Mouse (Mus musculus): Measurements from ENCODE around the gene Rundc1. TPM values are rescaled to one million over a fixed set of nuclear protein-coding genes. Genes with fewer than 3 reads are reported as not detected.
A peak's percentile ranks its signal among the peaks of the same experiment; 100 is the strongest.

The Rundc1 gene
- total and polyA plus RNA-seq, 3 experiments: 6.8 to 13.5 (median 10.7) TPM

DNA sequence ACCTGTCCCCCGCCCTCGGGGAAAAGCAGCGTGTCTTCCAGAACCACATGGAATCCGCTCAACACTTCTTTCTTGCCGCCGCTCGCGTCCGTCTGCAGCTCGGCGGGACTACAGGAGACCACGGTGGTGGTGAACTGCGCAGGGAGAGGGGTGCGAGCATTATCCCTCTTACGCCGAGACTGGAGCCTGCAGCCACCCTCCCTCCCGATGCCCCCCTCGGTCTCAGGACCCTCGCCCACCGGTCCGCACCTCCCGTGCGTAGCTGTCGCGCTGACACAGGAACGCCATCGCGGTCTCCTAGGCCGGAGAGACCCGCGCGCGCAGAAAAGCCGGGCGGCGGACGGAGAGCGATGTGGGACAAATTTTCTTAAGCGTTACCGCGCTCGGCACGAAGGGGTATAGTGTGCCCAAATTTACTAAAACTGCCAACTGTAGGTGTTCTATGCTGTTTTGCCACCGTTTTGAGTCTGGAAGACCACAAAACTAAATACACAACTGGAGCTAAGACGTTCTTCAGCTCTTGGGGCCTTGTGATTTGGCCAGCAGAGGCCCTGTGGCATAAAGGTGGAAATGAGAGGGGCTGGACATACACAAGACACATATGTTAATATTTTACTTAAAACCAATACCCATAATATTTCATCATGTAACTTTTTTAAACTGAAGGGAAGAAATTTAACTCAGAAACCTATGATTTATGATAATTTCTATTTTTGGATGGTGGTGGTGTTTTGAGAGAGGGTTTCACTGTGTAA lies 7.6 kb upstream of the Rundc1 start, which contains the start of gene Aarsd1 (continued):
- TF ChIP-seq IRF4 (IDR thresholded peaks at IDR 0.05; ENCODE audit: low read depth, low read length): peak; percentile 34; the same call in 1 of the 2 replicates

- Histone ChIP-seq H3K9ac (ENCODE audit: insufficient read depth, low read depth) (no peak overlapping the region), H3K4me2 (ENCODE audit: insufficient read depth, low read depth, poor library complexity, severe bottlenecking) (no peak overlapping the region), H3K4me1 (ENCODE audit: control insufficient read depth in 1 of 2, insufficient read depth in 2 of 2) (peaks cover 3 to 33% of the 10 kb centered on the region in 2 experiments), H3K27me3 (replicated peaks) (no peaks in the 10 kb centered on the region), H3K27ac (ENCODE audit: insufficient read depth, low read depth) (no peak overlapping the region), H3K9me3 (replicated peaks; ENCODE audit: low read length) (no peaks in the 10 kb centered on the region), H3K36me3 (replicated peaks in 1 of 2; ENCODE audit: control insufficient read depth in 1 of 2, insufficient read depth in 1 of 2, low read length in 1 of 2) (peaks cover 0 to 7% of the 10 kb centered on the region in 2 experiments), H3K79me2 (replicated peaks; ENCODE audit: control insufficient read depth, extremely low read depth, insufficient read depth, poor library complexity, severe bottlenecking) (peaks cover 12% of the 10 kb centered on the region), H3K4me3 (replicated peaks in 1 of 3; ENCODE audit: low read depth in 2 of 3, low read length in 2 of 3, poor library complexity in 1 of 3) (no peak overlapping the region)
- TF ChIP-seq MEF2A (IDR thresholded peaks at IDR 0.05; ENCODE audit: borderline replicate concordance, low read depth, low read length): no peak
- no peak for TF ChIP-seq MYC (IDR thresholded peaks at IDR 0.05; ENCODE audit: low read depth, low read length)
- no peak for TF ChIP-seq ZKSCAN1 (IDR thresholded peaks at IDR 0.05; ENCODE audit: borderline replicate concordance, low read depth, low read length)
- no peak for TF ChIP-seq GABPA (IDR thresholded peaks at IDR 0.05; ENCODE audit: insufficient replicate concordance, low read depth, low read length)
- no peak for TF ChIP-seq SIN3A (IDR thresholded peaks at IDR 0.05; ENCODE audit: low read length)
- no peak for TF ChIP-seq ZNF384 (IDR thresholded peaks at IDR 0.05; ENCODE audit: low read depth, low read length)
- TF ChIP-seq ZC3H11A (IDR thresholded peaks at IDR 0.05; ENCODE audit: low read depth, low read length): no peak
- TF ChIP-seq HCFC1 (IDR thresholded peaks at IDR 0.05; ENCODE audit: low read depth, low read length): no peak
- DNase-seq (ENCODE audit: extremely low read depth): no peak
- in situ Hi-C loops (cut with MboI; ENCODE audit: low pct_ligation_motif_present, low pct_unique_long_range_greater_than_20kb, low sequenced_read_pairs) (no loop called here), dilution Hi-C loops (cut with MboI; ENCODE audit: extremely low pct_ligation_motif_present, extremely low pct_unique_long_range_greater_than_20kb, low sequenced_read_pairs) (no loop called here)
Measured at GRCm38 (mm10) chr11:101418991-101419390, 5.9 kb upstream of the Rundc1 start.

- peaks cover 7 to 39% of the 10 kb centered on the region in 2 experiments for H3K4me1 ChIP-seq (ENCODE audit: control insufficient read depth in 1 of 2, insufficient read depth in 2 of 2)
- dilution Hi-C loops (cut with MboI; ENCODE audit: extremely low pct_ligation_motif_present, extremely low pct_unique_long_range_greater_than_20kb, low sequenced_read_pairs): no loop called here
- no peak overlapping the region for H3K4me3 ChIP-seq (replicated peaks in 1 of 3; ENCODE audit: low read depth in 2 of 3, low read length in 2 of 3, poor library complexity in 1 of 3)
- H3K9me3 ChIP-seq (replicated peaks; ENCODE audit: low read length): no peaks in the 10 kb centered on the region
- peaks cover 0 to 4% of the 10 kb centered on the region in 2 experiments for H3K36me3 ChIP-seq (replicated peaks in 1 of 2; ENCODE audit: control insufficient read depth in 1 of 2, insufficient read depth in 1 of 2, low read length in 1 of 2)
- H3K27ac ChIP-seq (ENCODE audit: insufficient read depth, low read depth): no peak overlapping the region
- peaks cover 12% of the 10 kb centered on the region for H3K79me2 ChIP-seq (replicated peaks; ENCODE audit: control insufficient read depth, extremely low read depth, insufficient read depth, poor library complexity, severe bottlenecking)
- no peak overlapping the region for H3K9ac ChIP-seq (ENCODE audit: insufficient read depth, low read depth)
- no peaks in the 10 kb centered on the region for H3K27me3 ChIP-seq (replicated peaks)
- DNase-seq (ENCODE audit: extremely low read depth): peak; percentile 59
- in situ Hi-C loops (cut with MboI; ENCODE audit: low pct_ligation_motif_present, low pct_unique_long_range_greater_than_20kb, low sequenced_read_pairs): no loop called here
- no peak overlapping the region for H3K4me2 ChIP-seq (ENCODE audit: insufficient read depth, low read depth, poor library complexity, severe bottlenecking)
- TF ChIP-seq ETS1 (conservative IDR thresholded peaks at IDR 0.05; ENCODE audit: low read depth, low read length) (no peak; the same call in 1 of the 2 replicates), POLR2A (IDR thresholded peaks at IDR 0.05; ENCODE audit: low read depth, low read length) (no peak), RAD21 (IDR thresholded peaks at IDR 0.05; ENCODE audit: low read depth, low read length) (peak; percentile 27), JUN (IDR thresholded peaks at IDR 0.05; ENCODE audit: insufficient read depth, low read depth, low read length) (no peak), ELF1 (IDR thresholded peaks at IDR 0.05; ENCODE audit: low read depth, low read length) (peak; percentile 42; the same call in 1 of the 2 replicates), SMC3 (IDR thresholded peaks at IDR 0.05; ENCODE audit: low read depth, low read length) (peak; percentile 59), USF1 (IDR thresholded peaks at IDR 0.05; ENCODE audit: low read depth, low read length) (no peak), POLR2AphosphoS2 (IDR thresholded peaks at IDR 0.05; ENCODE audit: low read depth, low read length) (no peak), TBP (conservative IDR thresholded peaks at IDR 0.05; ENCODE audit: low read depth, low read length) (no peak), MAZ (IDR thresholded peaks at IDR 0.05; ENCODE audit: low read depth, low read length) (peak; percentile 55; the same call in 1 of the 2 replicates), MXI1 (IDR thresholded peaks at IDR 0.05; ENCODE audit: low read depth, low read length) (no peak), SIN3A (IDR thresholded peaks at IDR 0.05; ENCODE audit: low read length) (peak; percentile 19; the same call in 1 of the 2 replicates), CHD2 (IDR thresholded peaks at IDR 0.05; ENCODE audit: low read length) (0 out of 2 replicates have a peak, but pooled peaks have one; percentile 21), TCF12 (IDR thresholded peaks at IDR 0.05; ENCODE audit: low read depth, low read length) (no peak), USF2 (conservative IDR thresholded peaks at IDR 0.05; ENCODE audit: low read depth, low read length) (no peak), MYC (IDR thresholded peaks at IDR 0.05; ENCODE audit: low read depth, low read length) (0 out of 2 replicates have a peak, but pooled peaks have one; percentile 31), MAX (IDR thresholded peaks at IDR 0.05; ENCODE audit: low read length) (no peak), CHD1 (IDR thresholded peaks at IDR 0.05; ENCODE audit: low read depth, low read length) (no peak), KAT2A (IDR thresholded peaks at IDR 0.05; ENCODE audit: insufficient replicate concordance, low read length) (no peak), ZNF384 (IDR thresholded peaks at IDR 0.05; ENCODE audit: low read depth, low read length) (no peak), HCFC1 (IDR thresholded peaks at IDR 0.05; ENCODE audit: low read depth, low read length) (peak; percentile 34; the same call in 1 of the 2 replicates), MEF2A (IDR thresholded peaks at IDR 0.05; ENCODE audit: borderline replicate concordance, low read depth, low read length) (0 out of 2 replicates have a peak, but pooled peaks have one; percentile 35), ZKSCAN1 (IDR thresholded peaks at IDR 0.05; ENCODE audit: borderline replicate concordance, low read depth, low read length) (no peak), NELFE (IDR thresholded peaks at IDR 0.05; ENCODE audit: low read depth, low read length) (no peak), CTCF (conservative IDR thresholded peaks at IDR 0.05 in 1 of 2, IDR thresholded peaks at IDR 0.05 in 1 of 2; ENCODE audit: low read depth in 2 of 2, low read length in 2 of 2) (peak in 1 of 2 experiments; percentile 80; a peak in 2 of 4 replicates)
Measured at GRCm38 (mm10) chr11:101419610-101420009, 5.3 kb upstream of the Rundc1 start.

Data from CH12.LX (cell line).